Mouse (Mus musculus) hindbrain, embryonic 15.5 days (tissue): Measurements from ENCODE around the gene LTO1. TPM values are rescaled to one million over a fixed set of nuclear protein-coding genes. Genes with fewer than 3 reads are reported as not detected.
A peak's percentile ranks its signal among the peaks of the same experiment; 100 is the strongest.

ENCODE experiments used
- ATAC-seq: fragments of 200-750 bp; cut with Nextera tagmentation; 2 replicates; pipeline ENCODE4 v1.8.0; 2017; ENCODE audit warnings: low read depth, moderate number of reproducible peaks, moderate TSS enrichment; ENCODE audit not compliant: low FRiP score
- H3K27ac ChIP-seq: fragments of 300-500 bp; sonication (generic); replicated peaks from 2 replicates; pipeline ENCODE4 v1.5.1; 2015; ENCODE audit warnings: mild to moderate bottlenecking, inconsistent platforms
- H3K27me3 ChIP-seq: fragments of 300-500 bp; sonication (generic); 2 replicates; pipeline ENCODE4 v1.6.1; 2015; ENCODE audit warnings: control low read depth, inconsistent platforms
- H3K36me3 ChIP-seq: fragments of 300-500 bp; sonication (generic); 2 replicates; pipeline ENCODE4 v1.6.1; 2015; ENCODE audit warnings: control low read depth, inconsistent platforms
- H3K4me1 ChIP-seq: fragments of 300-500 bp; sonication (generic); replicated peaks from 2 replicates; pipeline ENCODE4 v1.6.1; 2015; ENCODE audit warnings: control low read depth, inconsistent platforms
- H3K4me2 ChIP-seq: fragments of 300-500 bp; sonication (generic); 2 replicates; pipeline ENCODE4 v1.6.1; 2015; ENCODE audit warnings: moderate library complexity, mild to moderate bottlenecking, inconsistent platforms
- H3K4me3 ChIP-seq: fragments of 300-500 bp; sonication (generic); 2 replicates; pipeline ENCODE4 v1.5.1; 2015; ENCODE audit warnings: mild to moderate bottlenecking, inconsistent platforms
- H3K9ac ChIP-seq: fragments of 300-500 bp; sonication (generic); 2 replicates; pipeline ENCODE4 v1.6.1; 2015; ENCODE audit warnings: inconsistent platforms
- H3K9me3 ChIP-seq: fragments of 300-500 bp; sonication (generic); 2 replicates; pipeline ENCODE4 v1.6.1; 2016; ENCODE audit warnings: control low read depth, inconsistent platforms
- WGBS: fragments of 180-500 bp; shearing (Covaris S2); methylation state at CpG from one replicate; pipeline ENCODE4 v1.1.7; 2015; 5-methylcytosine and 5-hydroxymethylcytosine counted together
- polyA plus RNA-seq: library from polyadenylated mRNA; unstranded; fragments of >200 nt; fragmentation: Nextera tagmentation; extraction: Ambion mirVana; gene quantifications from 2 replicates; pipeline ENCODE4 v1.2.1, GENCODE M21; 2015

LTO1 gene
- polyA plus RNA-seq, 1 experiment from 2014 or later: 34.1 TPM

GRCm38 (mm10) chr7:144912897-144913296 is 2.0 kb upstream of the LTO1 start:
- H3K27ac ChIP-seq: no peak overlapping the region
- no peak overlapping the region for H3K4me3 ChIP-seq
- no peaks in the 10 kb centered on the region for H3K27me3 ChIP-seq
- no peak overlapping the region for H3K9ac ChIP-seq
- H3K9me3 ChIP-seq: no peaks in the 10 kb centered on the region
- peaks cover 15% of the 10 kb centered on the region for H3K4me1 ChIP-seq
- WGBS: 61% methylated on average over 4 of the region's 4 CpGs
- ATAC-seq: no peak
- no peak overlapping the region for H3K4me2 ChIP-seq
- H3K36me3 ChIP-seq: no peaks in the 10 kb centered on the region; the same call in 1 of the 2 replicates

- peak overlapping the region; percentile 87 for H3K4me3 ChIP-seq
- H3K27me3 ChIP-seq: no peaks in the 10 kb centered on the region
- 9% methylated on average over 17 of the region's 17 CpGs for WGBS
- peaks cover 15% of the 10 kb centered on the region for H3K4me1 ChIP-seq
- H3K4me2 ChIP-seq: peak overlapping the region; percentile 90
- peak overlapping the region; percentile 85 for H3K27ac ChIP-seq
- peak; percentile 93 for ATAC-seq
- peaks cover 8% of the 10 kb centered on the region for H3K36me3 ChIP-seq
- no peaks in the 10 kb centered on the region for H3K9me3 ChIP-seq
- H3K9ac ChIP-seq: peak overlapping the region; percentile 89; the same call in 1 of the 2 replicates
Observed at GRCm38 (mm10) chr7:144914296-144914947, 478 bp upstream of the LTO1 start.

DNA sequence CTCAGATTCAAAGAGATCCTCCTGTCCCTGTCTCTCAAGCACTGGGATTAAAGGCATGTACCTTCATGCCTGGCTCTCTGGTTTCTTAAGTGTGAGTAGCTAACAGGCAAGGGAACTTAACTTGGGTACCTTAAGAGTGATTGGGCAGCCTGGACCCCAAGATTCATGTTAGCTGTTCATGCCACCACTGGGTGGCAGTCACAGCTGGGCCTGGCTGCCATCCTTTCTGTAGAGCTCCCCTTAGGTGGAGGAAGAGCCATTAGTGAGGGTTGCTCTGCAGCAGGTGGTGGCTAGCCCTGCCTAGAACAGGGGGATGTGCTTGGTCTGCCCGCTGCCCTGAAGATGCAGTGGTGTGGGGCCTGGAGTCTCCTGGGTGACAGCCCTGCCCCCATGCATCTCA is 3.9 kb downstream of the LTO1 start:
- Histone ChIP-seq H3K9ac (no peak overlapping the region), H3K36me3 (peaks cover 24% of the 10 kb centered on the region), H3K27ac (no peak overlapping the region), H3K9me3 (no peaks in the 10 kb centered on the region), H3K27me3 (no peaks in the 10 kb centered on the region), H3K4me1 (peaks cover 15% of the 10 kb centered on the region), H3K4me2 (no peak overlapping the region), H3K4me3 (no peak overlapping the region)
- ATAC-seq: no peak
- 78% methylated on average over 1 of the region's 1 CpGs for WGBS

DNA sequence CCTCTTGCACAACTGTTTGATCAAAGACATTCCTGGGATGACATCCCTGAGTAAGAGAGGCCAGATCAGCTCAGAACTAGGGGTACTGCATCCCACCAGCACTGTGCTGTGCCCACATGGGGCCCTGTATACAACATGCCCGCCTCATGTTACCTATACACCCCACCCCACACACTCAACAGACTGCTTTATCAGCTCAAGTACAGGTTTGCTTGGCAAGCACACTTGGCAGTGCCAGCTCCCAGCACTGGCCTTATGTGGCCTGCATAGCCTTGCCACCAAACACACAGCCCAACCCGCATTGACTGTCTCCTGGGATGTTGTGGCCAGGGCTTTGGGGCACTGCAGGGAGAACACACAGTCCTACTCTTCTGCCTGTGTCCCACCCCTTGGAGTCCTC is 12.7 kb downstream of the LTO1 start:
- no peak overlapping the region for H3K27ac ChIP-seq
- H3K36me3 ChIP-seq: no peaks in the 10 kb centered on the region
- H3K4me2 ChIP-seq: no peak overlapping the region
- ATAC-seq: no peak
- H3K9ac ChIP-seq: no peak overlapping the region
- no peaks in the 10 kb centered on the region for H3K9me3 ChIP-seq
- no peak overlapping the region for H3K4me3 ChIP-seq
- H3K4me1 ChIP-seq: peaks cover 13% of the 10 kb centered on the region
- 85% methylated on average over 2 of the region's 2 CpGs for WGBS
- H3K27me3 ChIP-seq: no peaks in the 10 kb centered on the region

DNA sequence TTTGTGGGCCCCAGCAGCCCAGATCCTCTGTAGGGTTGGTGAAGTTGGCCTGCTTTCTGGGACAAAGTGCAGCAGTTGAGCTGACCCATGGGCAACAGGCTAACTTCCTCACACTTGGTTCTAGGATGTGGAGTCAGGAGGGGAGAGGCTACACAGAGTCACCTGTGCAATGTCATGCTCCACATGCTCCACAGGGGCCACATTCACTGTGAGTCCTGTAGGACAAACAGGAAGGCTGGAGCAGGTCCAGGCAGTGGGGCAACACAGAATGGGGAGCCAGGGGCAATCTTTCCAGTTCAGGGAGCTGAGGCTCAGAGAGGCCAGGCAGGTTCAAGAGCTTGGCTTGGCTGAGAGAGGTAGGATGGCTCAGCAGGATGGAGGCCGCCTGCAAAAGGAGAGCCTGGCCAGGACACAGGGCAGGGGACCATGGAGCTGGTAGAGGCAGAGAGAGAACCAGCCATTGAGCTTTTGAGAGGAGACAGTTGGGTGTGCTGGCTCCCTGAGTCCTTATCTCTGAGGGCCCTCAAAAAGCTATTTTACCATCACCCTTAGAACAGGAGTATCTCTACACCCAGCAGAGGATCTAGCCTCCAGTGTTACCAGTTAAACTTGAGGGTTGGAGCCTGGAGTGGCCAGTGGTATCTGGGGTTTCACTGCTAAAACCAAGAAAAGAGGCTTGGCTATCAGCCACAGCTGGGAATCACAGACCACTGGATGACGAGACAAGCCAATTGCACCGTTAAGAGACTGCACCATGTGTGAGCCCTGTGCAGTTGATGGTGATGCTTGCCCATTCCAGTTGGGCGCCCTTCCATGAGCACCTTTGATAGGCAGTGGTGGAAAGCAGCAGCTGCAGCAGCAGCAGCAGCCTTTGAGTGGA is 13.3 kb downstream of the LTO1 start:
- Histone ChIP-seq H3K9me3 (no peaks in the 10 kb centered on the region), H3K36me3 (no peaks in the 10 kb centered on the region), H3K4me2 (no peak overlapping the region), H3K4me1 (peaks cover 13% of the 10 kb centered on the region), H3K27ac (no peak overlapping the region), H3K9ac (no peak overlapping the region), H3K4me3 (no peak overlapping the region), H3K27me3 (no peaks in the 10 kb centered on the region)
- ATAC-seq: no peak
- 68% methylated on average over 4 of the region's 4 CpGs for WGBS

DNA sequence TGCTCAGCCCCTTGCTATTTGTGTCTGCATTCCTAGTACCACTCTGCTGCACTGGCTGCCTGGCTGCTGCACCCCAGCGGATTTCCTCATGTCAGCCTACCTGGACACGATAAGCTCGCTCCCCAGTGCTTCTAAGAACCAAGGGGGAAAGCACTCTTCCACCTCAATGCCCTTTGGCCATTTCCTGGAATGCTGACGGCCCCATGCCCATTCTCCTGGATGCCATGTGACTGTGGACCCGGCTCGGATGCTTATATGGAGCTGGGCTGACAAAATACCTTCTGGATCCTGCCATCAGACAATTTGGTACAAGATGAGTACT is 13.9 kb downstream of the LTO1 start:
- WGBS: 74% methylated on average over 6 of the region's 6 CpGs
- no peak overlapping the region for H3K27ac ChIP-seq
- no peak overlapping the region for H3K4me3 ChIP-seq
- H3K9ac ChIP-seq: no peak overlapping the region
- no peak for ATAC-seq
- H3K9me3 ChIP-seq: no peaks in the 10 kb centered on the region
- H3K36me3 ChIP-seq: no peaks in the 10 kb centered on the region
- no peak overlapping the region for H3K4me2 ChIP-seq
- peaks cover 13% of the 10 kb centered on the region for H3K4me1 ChIP-seq
- no peaks in the 10 kb centered on the region for H3K27me3 ChIP-seq

DNA sequence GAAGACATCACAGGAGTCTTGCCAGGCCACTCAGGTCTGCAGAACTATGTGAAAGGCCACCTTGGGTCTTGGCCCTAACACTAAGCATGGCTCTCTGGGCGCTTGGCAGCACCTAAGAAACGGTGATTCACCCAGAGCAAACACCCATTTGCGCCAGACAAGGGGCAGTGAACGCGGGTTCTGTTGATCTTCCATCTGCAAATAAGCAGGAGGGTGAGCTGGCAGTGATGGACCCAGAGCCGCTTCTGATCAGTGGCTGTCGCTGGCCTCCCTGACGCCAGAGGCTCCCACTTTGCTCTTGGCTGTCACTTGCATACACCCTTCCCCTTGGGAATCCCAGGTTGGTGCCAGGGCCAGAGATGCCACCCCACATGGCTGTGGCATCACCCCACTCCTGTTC is 14.6 kb downstream of the LTO1 start:
- Histone ChIP-seq H3K4me3 (no peak overlapping the region), H3K9ac (no peak overlapping the region), H3K36me3 (no peaks in the 10 kb centered on the region), H3K27ac (no peak overlapping the region), H3K9me3 (no peaks in the 10 kb centered on the region), H3K27me3 (no peaks in the 10 kb centered on the region), H3K4me2 (no peak overlapping the region), H3K4me1 (peaks cover 13% of the 10 kb centered on the region)
- no peak for ATAC-seq
- WGBS: 71% methylated on average over 8 of the region's 8 CpGs

DNA sequence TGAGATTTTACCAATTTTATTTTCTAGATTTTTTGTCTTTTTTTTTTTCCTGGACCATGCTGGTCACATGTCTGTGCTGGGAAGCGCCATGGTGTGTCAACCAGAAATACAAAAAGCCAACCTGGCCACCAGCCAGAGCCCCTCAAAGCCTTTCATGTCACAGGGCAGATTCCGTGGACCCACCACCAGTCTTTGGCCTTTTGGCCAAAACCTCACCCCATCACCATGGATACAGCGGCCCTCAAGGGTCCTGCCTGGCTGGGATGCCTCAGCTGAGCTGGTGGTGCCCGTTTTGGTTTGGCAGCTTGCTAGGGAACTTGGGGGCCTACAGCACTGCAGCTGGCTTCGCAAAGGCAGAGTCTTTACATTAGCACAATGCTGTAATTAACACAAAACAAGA is 15.0 kb downstream of the LTO1 start:
- WGBS: 32% methylated on average over 5 of the region's 5 CpGs
- H3K27ac ChIP-seq: peak overlapping the region; percentile 48; the same call in 1 of the 2 replicates
- H3K36me3 ChIP-seq: no peaks in the 10 kb centered on the region
- ATAC-seq: 0 out of 2 replicates have a peak, but pooled peaks have one; percentile 50
- peaks cover 13% of the 10 kb centered on the region for H3K4me1 ChIP-seq
- H3K27me3 ChIP-seq: no peaks in the 10 kb centered on the region
- no peak overlapping the region for H3K4me2 ChIP-seq
- no peak overlapping the region for H3K9ac ChIP-seq
- H3K9me3 ChIP-seq: no peaks in the 10 kb centered on the region
- no peak overlapping the region for H3K4me3 ChIP-seq

GRCm38 (mm10) chr7:144931778-144932177 is 16.9 kb downstream of the LTO1 start:
- Histone ChIP-seq H3K4me2 (no peak overlapping the region), H3K4me1 (peaks cover 23% of the 10 kb centered on the region), H3K4me3 (no peak overlapping the region), H3K9me3 (no peaks in the 10 kb centered on the region), H3K27ac (no peak overlapping the region), H3K36me3 (no peaks in the 10 kb centered on the region), H3K27me3 (no peaks in the 10 kb centered on the region), H3K9ac (no peak overlapping the region)
- no peak for ATAC-seq
- WGBS: 23% methylated on average over 3 of the region's 3 CpGs

DNA sequence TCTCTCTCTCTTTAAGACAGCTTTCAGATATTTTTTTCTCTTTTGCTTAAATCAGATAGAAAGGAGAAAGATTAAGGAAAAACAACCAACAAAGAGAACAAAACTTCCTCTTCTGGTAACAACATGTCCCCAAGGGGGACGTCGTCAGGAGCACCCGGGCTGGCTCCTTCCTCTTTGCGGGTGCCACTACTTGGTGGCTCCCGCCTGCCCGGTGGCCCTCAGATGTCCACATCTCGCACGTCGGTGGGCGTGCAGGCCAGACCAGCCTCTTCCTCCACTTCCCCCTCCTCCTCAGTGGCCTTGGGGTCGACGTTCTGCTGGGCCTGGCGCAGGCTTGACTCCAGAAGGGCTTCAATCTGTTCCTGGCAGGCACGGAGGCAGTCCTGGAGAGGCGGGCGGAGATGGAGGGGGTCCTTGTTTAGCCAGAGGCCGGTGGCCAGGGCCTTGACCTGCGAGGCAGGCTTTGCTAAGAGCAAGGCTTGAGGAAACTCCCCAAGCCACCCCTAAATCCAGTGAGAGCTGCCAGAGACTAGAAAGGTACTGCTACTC is 17.6 kb downstream of the LTO1 start:
- no peaks in the 10 kb centered on the region for H3K9me3 ChIP-seq
- peaks cover 28% of the 10 kb centered on the region for H3K4me1 ChIP-seq
- H3K27ac ChIP-seq: no peak overlapping the region
- no peaks in the 10 kb centered on the region for H3K27me3 ChIP-seq
- H3K9ac ChIP-seq: no peak overlapping the region
- no peak overlapping the region for H3K4me3 ChIP-seq
- ATAC-seq: no peak
- no peaks in the 10 kb centered on the region for H3K36me3 ChIP-seq
- WGBS: 76% methylated on average over 18 of the region's 18 CpGs
- no peak overlapping the region for H3K4me2 ChIP-seq

DNA sequence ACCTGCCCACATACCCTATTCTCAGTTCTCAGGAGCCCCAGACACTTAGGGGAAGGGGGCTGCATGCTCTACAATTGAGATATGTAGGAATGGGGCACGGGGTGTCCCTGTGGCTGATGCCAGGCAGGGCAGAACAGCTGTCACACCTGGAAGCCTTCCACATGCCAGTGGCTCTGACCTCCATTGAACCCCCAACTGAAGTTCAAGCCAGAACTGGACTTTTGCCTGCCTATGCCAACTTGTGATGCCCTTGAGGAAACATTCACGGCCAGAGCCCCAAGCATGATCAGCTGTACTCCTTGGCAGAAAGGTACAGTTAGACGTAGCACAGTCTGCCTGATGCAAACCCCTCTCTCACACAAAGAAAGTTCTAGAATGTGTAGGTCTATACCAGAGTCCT is 18.4 kb downstream of the LTO1 start:
- Histone ChIP-seq H3K27me3 (peaks cover 7% of the 10 kb centered on the region; the same call in 1 of the 2 replicates), H3K9me3 (no peaks in the 10 kb centered on the region), H3K4me3 (no peak overlapping the region), H3K27ac (no peak overlapping the region), H3K4me1 (peaks cover 36% of the 10 kb centered on the region), H3K36me3 (no peaks in the 10 kb centered on the region), H3K4me2 (no peak overlapping the region), H3K9ac (no peak overlapping the region)
- no peak for ATAC-seq
- 88% methylated on average over 3 of the region's 3 CpGs for WGBS

DNA sequence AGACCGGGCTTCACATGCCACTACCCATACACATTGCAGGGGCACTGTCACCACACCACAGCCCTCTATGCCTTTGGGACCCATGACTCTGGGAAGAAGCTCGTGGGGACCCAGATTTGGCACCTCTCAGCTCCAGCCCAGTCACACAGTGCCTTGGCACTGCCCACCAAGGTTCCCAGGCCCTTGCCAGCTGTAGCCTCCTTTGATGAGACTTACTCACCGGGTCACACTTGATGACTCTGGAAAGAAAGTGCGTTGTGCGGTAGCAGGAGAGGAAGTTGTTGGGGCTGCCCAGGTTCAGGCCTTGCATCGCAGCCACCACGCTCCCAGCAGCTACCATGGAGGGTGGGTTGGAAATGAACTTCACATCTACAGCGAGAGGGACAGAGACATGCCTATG is 18.9 kb downstream of the LTO1 start:
- Histone ChIP-seq H3K27me3 (peaks cover 12% of the 10 kb centered on the region), H3K9ac (no peak overlapping the region), H3K27ac (no peak overlapping the region), H3K4me1 (peaks cover 41% of the 10 kb centered on the region), H3K4me2 (no peak overlapping the region), H3K9me3 (no peaks in the 10 kb centered on the region), H3K4me3 (no peak overlapping the region), H3K36me3 (no peaks in the 10 kb centered on the region)
- 92% methylated on average over 8 of the region's 8 CpGs for WGBS
- no peak for ATAC-seq
